Mouse (Mus musculus): ENCODE measurements around the gene Klhdc3.

Klhdc3 gene

DNA sequence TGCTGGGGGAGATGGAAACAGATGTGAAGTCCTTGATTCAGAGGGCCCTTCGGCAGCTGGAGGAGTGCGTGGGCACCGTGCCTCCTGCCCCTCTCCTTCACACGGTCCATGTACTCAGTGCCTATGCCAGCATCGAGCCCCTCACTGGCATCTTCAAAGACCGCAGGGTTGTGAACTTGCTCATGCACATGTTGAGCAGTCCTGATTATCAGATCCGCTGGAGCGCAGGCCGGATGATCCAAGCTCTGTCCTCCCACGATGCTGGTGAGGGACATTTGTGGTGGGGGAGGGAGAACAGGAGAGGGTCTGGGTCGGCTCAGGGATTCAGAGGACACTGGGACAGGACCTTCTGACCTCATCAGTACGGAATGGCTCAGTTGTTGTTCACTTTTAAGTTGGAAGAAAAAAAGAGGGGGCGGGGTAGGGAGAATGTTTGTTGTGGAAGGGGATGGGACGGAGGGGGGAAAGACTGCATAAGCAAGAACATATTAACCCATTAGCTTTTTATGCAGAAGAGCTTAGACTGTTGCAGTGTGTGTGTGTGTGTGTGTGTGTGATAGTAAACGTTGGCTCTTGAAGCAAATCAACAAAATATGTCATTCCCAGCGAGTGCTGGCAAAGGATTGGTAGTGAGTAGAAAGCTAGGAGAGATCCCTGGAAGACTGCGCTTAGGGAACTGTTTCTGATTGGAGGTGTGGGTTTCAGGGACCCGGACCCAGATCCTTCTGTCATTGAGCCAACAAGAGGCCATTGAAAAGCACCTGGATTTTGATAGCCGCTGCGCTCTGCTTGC lies 28.8 kb downstream of the Klhdc3 start:
- no peak for DNase-seq

DNA sequence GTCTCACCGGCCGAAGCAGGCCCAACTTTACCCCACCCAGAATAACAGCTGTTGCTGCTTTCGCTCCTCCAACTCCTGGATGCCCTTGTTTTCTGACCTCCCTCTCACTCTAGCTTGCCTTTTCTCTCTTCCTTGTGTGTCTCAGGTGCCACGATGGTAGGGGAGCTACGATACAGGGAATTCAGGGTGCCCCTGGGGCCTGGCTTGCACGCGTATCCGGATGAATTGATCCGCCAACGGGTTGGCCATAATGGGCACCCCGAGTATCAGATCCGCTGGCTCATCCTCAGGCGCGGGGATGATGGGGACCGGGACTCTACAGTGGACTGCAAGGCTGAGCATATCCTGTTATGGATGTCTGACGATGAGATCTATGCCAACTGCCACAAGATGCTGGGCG lies 29.4 kb downstream of the Klhdc3 start:
- peak in 1 of 2 experiments; percentile 19 for DNase-seq

DNA sequence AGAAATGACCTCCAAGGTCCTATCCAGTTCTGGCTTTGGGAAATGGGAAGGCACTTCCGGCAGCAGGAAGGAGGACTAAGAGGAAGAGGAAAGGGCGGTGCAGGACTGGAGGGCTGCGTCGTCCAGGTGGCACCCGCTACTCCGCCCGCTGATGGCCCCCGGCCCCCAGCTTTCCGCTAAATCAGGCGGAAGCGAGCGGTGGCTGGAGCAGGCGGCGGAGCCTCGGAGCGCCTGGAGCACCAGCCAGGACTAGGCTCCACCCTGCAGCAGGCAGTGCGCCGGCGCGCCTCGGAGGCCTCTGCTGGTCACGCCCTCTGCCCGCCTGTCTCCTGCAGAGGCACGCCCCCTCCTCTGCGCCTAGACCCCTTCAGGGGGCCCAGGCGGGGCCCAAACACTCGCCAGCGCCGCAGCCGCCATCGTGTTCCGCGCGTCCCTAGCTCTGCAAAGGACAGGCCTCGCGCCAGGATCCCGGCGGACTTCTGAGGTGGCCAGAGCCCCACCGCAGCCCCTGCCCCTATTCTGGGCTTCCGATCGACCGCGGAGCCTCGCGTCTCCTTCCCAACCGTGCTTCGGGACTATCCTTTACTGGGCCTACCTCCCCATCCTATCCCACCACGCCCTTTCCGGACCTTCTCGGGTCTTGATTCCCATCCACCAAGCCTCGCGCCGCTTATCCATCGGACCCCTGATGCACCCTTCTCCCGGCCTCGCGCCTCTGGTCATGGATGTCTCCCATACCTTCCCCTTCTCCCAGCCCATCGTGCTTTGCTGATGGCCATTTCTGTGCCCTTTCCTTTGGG lies 30.3 kb downstream of the Klhdc3 start, which contains the start of gene Cul7:
Gene Cul7 (plus strand): TSS at position 106 of the 800 bp plus-strand sequence.
- DNase-seq = peak; percentile 90

DNA sequence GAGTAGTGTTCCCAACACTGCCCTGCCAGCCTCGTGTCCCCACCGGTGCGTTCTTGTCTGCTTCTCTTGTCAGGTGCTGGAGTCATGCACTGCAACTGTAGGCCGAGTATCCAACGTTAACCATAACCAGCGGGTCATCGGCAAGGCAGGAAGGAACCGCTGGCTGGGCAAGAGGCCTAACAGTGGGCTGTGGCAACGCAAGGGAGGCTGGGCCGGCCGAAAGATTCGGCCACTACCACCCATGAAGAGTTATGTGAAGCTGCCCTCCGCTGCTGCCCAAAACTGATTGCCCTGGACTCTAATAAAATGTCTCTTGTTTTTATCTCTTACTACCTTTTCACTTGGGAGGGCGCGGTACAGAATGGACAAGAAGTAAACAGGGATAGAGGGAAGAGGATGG lies 30.9 kb downstream of the Klhdc3 start:
- no peak for DNase-seq

DNA sequence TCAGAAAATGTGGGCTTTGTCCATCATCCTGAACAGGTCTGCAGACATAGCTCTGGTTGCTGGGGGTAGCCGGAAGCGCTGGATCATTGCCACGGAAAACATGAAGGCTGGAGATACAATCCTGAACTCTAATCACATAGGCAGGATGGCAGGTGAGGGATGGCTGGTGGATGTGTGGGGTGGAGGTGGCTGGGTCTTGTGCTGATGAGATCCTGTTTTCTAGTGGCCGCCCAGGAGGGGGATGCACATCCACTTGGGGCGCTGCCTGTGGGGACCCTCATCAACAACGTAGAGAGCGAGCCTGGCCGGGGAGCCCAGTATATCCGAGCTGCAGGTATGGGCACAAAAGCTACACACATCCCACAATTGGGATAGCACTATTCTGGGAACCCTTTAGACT lies 32.3 kb downstream of the Klhdc3 start:
- DNase-seq = no peak

DNA sequence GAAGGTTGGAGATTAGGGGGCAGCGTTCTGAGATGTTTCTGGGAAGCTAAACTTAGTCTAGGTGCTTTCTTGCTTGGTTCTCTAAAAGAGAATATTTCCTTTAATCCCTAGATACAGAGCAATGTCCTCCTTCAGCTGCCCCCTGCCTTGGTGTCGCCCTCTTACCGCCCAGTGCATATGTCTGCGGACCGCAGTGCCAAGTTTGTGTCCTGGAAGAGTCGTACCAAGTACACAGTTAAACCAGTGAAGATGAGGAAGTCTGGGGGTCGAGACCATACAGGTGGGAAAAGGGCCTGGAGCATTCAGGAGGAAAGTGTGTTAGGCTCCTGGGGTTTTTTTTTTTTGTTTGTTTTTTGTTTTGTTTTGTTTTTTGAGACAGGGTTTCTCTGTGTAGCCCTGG lies 33.4 kb downstream of the Klhdc3 start:
- no peak for DNase-seq

DNA sequence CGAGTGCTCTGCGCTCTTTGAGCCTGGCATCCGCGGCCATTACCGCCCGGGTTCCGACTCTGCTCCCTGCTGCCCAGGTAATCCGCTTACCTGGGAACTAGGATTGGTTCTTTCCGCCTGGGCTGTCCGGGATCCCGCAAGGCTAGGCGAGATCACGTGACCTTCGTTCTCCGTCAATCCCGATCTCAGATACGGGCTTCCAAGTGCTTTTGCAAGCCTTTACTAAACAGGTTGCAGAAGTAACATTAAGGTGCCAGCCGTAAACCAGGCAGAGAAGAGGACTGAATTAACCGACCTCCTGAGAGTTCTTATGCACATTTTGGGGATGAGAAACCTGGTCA lies 34.4 kb downstream of the Klhdc3 start:
- no peak for DNase-seq

DNA sequence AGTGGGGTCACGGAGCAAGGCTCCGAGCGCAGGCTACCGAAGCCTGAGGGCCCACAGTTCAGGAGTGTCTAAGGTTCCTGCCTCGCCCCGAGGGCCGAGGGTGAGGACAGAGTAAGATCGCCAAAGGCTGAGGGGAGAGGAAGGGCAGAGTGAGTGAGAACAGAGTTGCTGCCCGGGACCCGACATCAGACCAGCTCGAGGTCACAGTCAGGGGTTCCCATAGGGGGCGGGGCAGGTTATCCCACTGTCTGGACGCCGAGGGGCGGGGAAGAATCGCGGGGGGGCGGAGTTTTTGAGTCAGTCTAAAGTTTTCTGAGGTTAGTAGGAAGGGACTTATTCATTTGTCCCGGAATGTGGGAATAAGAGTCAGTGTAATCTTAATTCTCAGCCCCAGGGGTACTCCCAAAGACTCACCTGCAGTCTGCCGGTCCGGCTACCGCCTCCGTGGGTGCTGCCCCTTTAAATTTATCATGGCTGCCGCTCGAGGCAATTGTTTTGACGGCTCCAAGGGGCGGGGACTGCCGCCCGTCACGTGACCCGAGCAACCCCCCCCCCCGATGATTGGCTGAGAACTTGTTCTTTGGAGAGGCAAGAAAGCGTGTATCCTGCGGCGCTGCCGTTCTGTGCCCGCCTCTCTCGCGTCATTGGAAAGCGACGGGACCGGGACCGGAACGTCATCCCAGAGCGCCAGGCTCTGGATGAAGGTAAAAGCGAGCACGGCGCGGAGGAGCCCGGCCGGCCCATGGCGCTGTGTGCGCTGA lies 35.0 kb downstream of the Klhdc3 start, which contains the start of the genes Klc4 and Mrpl2:
Gene Klc4 (minus strand): TSS at position 462 of the 761 bp plus-strand sequence.
Gene Mrpl2 (plus strand): TSS at position 669 of the 761 bp plus-strand sequence.
- peak; percentile 96 to 97 for DNase-seq

DNA sequence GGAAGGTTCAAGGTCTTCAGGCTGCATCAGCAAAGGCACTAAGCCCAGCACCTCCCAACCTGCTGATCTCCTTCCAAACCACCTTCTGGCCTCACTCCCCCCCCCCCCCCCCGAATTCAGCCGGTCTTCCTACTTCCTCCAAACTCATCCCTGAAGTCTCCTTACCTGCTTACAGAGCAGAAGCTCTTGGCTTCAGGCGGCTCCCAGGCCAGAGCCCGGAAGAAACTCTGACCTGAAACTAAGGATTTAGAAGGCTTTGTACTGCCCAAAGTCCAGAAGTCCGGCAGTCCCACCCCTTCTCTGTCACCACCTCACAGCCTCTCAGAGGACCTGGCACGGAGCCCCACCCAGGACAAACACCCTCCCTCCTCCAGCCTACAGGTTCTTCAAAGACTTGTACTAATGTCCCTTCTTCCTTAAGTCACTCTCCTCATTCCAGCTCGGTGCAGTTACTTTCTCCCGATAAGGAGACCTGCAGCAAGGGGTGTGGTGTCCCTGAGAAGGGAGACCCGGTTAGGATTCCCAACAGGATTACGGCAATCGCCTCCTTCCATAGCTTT lies 35.7 kb downstream of the Klhdc3 start:
- no peak for DNase-seq

DNA sequence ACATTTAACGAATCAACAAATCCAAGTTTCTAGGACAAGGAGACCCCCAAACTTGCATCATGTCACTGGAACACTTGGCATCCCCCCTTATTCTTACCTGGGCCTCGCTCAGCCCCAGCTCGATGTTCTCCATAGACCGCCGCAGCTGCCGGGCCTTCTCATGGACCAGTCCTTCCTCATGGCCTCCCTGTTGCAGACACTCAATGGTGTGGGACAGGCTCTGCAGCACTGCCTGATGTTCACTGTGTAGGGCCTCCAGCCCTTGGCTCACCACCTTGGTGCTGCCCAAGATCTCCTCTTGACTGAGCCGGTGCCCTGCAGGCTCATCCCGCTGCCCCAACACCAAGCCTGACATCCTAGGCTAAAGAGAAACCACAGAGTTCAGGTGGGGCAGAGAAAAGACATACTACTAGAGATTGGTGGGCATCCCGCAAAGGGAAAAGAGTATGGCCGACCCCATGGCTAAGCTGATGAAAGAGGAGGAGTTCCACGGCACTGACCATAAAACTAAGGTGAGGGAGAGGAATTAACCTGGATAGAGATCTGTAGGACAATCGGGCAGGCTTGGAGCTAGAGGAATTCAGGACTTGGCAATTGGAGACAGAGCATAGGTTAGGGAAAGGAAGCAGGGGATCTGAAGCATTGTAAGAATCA lies 36.4 kb downstream of the Klhdc3 start:
- no peak for DNase-seq

DNA sequence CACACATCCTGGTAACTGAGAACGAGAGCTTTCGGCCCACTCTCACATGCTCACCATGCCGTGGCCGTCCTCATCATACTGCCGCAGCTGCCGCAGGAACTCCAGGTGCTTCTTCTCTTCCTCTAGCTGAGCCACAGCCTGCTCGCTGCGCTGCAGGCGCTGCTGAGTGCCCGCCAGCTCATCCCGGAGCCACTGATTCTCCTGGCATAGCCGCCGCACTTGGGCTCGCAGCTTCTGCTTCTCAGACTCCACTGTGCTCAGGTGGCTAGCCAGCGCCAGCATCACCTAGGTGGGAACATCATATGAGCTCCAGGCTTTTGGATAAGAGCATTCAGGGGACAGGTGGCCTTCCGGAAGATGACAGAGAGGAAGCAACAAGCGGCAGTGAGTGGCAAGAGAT lies 38.7 kb downstream of the Klhdc3 start:
- no peak for DNase-seq

DNA sequence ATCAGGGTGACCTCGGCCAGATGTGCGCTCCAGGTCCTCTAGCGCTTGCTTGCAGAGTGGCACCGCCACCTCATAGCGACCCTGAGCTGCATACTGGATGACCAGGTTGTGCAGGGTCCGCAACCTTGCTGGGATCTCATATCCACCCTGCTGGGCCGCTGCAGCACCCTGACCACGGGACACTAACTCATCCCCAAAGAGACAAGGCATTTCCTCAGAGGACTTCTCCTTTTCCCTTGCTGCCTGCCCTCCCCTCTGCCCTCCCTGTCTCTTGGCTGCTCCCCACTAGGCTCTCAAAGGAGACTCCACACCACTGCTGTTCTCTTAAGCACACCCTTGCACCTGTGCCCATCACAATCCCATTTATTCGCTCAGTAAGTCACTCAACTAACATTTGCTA lies 40.8 kb downstream of the Klhdc3 start:
- no peak for DNase-seq

DNA sequence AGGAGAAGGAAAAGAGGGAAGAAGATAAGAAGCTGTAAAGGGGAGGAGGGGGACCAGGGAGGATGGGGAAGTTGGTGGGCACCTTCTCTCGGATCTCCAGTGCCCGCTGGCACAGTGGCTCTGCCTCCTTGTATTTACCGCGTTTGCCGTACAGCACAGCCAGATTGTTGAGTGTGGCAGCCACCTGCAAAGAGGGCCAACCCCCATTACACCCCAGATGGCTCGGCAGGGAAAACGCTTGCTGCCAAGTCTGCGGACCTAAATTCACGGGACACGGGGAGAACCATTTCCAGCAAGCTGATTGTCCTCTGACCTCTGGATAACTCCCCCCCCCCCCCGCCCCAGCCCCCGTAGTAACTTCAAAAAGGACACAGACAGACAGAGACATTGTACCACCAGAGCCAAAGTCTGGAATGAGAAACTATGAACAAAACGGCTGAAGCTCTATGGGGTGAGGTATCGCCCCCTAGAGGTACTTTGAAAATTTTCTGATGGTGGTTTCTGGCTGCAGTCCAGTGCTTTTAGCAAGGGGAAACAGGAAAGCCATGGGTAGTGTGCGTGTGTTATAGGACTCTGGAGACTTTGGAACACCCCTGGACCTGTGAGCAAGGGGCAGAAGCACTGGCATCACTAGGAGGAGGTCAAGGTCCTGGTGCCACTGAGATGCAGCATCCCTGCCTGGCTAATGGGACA lies 43.7 kb downstream of the Klhdc3 start:
- DNase-seq = no peak

DNA sequence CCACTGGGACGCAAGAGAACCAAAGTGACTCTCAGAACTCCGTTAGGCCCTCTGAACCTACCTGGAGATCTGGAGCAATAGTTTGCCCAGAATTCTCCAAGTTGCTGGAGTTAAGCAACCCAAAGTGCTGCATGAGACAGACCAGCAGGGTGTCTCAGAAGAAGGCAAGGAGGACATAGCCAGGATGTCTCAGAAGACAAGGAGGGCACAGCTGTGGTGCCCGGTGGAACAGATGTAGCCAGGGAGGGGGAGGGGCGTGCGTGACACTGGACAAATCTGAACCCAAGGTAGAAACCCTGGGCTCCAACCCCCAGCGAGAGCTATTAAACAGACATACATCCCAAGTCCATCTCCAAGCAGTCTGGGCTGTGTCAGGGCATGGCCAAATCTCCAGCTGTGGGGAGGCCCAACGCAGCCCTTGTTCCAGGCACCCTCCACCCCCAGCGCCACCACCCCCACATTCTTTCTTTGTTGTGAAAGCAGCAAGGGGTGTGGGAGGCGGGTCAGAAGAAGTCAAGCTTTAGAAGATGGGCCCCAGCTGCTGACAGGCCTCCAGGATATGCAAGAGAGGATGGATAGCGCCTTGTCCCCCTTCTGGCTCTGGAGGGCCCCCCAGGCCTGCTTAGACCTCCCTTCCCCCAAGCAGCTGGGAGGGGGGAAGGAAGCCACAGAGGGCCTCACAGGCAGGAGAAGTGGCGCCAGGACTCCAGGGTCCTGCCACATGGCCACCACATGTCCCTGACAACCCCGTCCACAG lies 50.9 kb downstream of the Klhdc3 start:
- DNase-seq = peak in 1 of 2 experiments; percentile 11

DNA sequence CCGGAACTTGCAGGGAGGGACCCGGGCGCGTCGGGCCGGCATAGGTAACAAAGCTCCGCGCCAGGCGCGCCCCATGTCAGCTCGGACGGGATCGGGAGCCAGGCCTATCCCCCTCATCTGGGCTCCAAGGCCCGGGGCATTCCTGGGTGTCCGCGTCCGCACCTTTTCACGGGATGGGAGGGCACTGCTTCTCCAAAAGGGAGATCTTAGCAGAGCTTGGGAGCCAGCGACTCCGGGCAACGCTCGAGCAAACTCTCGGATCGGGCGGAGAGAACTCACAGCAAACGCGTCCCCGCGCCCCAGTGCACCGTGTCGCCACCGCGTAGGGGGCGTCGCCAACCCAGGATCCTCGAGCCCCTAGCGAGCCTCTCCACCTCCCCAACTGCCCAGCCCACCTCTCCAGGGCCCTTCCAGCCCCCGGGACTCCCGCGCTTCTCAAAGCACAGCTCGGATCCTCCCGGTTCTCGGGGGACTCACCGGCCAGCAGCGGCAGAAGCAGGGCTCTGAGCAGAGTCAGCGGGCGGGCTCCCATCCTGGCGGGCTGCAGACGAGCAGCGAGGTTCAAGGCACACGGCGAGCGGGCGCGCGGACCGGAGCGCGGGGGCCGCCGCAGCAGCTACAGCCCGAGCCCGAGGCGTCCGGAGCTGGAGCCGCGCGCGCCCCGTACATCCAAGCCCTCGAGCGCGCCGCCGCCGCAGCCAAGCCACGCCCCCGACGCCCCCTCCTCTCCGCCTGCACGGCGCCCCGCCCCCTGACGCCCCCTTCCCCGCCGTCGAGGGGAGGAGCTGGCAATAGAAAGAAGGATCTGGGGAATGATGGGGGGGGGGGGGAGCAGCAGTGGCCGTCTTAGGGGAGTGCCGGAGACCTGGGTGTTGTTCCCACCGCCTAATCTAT lies 51.7 kb downstream of the Klhdc3 start, which contains the start of gene Ptk7:
Gene Ptk7 (minus strand): TSS at position 714 of the 894 bp plus-strand sequence.
- DNase-seq = peak; percentile 26 to 49

DNA sequence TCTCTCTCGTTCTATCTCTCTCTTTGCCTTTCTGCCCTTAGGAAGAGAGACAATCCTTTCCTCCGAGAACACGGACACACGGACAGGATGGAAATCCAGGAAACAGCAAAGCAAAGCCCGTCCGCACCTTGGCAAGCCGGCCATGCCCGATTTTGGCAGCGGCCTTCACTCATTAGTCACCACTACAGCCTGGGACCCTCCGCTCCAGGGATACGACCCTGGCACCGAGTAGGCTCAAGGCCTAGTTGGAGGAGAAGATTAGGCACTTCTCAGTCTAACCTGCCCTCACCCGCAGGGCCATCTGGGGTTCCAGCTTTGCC lies 52.3 kb downstream of the Klhdc3 start:
- no peak for DNase-seq

DNA sequence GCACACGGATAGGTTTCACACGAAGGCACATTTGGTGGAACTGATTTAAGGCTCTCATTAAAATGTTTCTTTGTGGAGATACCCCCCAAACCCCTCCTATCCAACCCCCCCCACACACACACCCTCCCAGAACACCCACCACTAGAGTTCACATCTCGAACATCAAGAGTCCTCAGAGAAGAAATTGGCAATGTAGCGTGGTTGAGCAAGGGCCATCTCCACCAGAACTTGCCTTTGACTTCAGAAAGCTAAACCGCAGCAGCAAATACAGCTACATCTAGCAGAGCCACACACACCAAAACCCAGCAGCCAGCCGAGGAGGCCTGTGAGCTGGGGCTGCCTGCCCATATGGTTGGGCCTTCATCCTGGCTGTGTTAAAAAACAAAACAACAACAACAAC lies 53.3 kb downstream of the Klhdc3 start:
- DNase-seq = no peak

DNA sequence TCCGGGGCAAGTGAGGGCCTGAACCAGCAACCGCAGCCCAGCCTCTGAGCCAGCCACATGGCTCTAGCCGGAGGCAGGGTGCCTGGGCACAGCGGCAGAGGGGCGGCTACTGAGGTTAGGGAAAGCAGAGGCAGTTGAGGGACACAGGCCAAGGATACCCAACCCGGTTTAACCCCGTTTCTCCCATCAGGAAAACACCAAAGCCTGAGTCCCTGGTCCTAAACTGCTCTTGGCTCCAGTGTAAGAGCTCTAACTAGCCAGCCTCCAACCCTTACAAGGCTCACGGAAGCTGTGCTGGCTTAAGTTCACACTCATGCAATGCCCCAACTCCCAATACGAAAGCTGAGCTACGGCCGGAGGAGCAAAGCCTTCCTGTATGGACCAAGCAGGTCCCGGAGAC lies 56.1 kb downstream of the Klhdc3 start:
- no peak for DNase-seq
